Mouse (Mus musculus): ENCODE measurements around the gene Rpl34. TPM values are rescaled to one million over a fixed set of nuclear protein-coding genes. Genes with fewer than 3 reads are reported as not detected.

The Rpl34 gene
- polyA plus RNA-seq, 1 experiment, result 2,231 TPM

DNA sequence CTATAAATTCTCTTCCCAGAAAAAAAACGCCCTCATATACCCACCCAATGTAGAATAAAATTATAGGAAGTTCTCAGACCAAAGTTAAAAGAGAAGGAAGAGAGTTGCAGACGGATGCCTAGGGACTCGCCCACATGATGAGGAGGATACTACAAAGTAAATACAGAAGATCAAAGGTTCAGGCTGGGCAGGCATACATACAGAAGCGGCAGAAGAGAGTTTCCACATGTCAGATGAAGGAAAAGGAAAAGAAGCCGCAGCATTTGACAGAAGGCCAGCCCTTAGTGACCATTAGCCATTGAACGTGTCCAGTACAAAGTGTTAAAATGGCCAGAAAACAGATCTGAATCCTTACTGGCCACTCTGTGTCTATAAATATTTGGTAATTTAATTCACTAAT, 17.3 kb downstream of the Rpl34 start:
- DNase-seq (ENCODE audit: low read depth), result no peak

DNA sequence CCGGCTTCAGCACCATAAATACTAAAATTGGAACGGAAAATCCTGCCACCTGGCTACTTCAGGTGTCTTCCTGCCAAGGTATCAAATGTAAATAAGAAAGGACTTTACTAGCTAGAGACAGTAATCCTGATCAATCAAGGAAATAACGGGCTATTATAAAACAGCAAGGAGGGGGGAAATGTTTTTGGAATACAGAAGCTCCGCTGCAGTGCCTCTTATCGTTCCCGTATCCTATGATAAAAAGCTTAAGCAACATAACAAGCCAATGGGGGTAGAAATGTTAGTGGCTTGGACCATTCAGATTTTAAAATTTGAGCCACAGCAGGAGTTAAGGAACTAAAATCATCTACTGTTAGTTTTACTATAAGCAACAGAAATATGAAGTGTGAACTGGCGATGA, 20.1 kb downstream of the Rpl34 start:
- no peak for DNase-seq (ENCODE audit: low read depth)

DNA sequence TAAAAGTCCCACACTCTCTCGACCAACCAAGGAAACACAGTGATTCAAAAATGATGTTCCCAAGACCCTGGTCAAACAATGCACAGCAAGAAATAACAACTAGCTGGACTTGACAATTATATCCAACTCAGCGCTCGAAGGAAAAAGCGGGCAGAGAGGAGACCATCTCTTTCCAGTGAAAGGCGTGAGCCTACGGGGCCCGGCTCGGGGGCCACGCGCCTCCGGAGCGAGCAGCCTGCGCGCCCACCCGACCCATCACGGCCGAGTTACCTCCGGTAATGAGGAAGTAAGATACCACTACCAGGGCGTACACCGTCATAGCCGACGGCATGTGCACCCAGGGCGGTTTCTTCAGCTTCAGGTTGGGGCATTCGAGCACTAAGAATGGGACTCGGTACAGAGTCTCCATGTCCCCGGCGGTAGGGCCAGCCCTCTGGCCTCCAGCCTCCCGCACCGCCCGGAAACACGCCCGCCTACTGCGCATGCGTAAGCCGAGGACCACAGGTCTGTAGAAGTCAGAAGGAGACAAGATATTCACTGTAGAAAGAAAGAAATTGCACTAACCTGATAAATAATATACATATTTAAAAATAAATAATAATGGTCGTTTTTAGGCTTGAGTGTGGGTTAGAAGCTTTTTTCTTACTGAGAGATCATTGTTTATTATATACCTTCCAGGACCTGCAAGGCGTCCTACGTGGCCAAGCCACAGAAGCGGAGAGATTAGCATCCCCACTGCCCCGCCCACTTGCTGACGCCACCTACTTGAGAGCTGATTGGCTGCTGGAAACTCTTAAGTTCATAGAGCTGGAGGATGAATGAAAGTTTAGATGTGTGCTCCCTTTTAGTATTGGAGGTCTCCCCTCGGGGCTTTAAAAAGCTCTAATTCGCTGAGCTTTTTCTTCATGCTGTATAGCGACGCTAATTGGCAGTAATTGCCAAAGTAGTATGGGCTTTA, 21.0 kb downstream of the Rpl34 start, which contains the start of gene Ostc:
Gene Ostc (minus strand): TSS at position 478 of the 958 bp plus-strand sequence.
- DNase-seq (ENCODE audit: low read depth), result peak; percentile 70

DNA sequence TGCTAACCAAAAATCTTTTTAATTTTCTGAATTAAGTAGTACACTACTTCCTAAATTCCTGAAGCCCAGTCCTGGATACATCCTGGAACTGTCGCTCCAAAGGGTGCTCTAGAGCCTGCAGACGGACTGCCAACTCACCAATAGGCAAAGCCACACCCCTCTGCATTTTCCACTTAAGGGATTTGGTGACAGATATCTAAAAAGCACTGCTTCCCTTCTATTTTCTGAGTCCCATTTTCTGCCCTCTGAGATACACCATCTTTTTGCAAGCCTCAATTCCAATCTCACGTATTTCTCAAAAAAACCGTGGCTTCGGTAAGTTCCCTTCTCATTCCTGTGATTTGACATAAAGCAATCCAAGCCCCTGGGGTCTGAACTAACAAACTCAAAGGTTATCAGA, 21.7 kb downstream of the Rpl34 start:
- no peak for DNase-seq (ENCODE audit: low read depth)

DNA sequence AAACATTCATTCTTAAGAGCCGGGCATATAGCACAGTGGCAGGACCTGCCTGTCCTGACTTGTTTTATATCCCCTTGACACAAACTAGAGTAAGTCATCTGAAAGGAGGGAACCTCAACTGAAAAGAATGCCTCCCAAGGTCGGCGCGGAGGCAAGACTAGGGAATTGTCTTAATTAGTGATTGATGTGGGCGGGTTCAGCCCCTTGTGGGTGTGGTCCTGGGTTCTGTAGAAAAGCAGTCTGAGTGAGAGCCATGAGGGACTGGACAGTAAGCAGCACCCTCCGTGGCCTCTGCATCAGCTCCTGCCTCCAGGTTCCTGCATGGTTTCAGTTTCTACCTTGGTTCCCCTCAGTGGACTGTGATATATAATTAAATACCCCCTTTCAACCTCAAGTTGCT, 27.9 kb downstream of the Rpl34 start:
- no peak for DNase-seq (ENCODE audit: low read depth)

DNA sequence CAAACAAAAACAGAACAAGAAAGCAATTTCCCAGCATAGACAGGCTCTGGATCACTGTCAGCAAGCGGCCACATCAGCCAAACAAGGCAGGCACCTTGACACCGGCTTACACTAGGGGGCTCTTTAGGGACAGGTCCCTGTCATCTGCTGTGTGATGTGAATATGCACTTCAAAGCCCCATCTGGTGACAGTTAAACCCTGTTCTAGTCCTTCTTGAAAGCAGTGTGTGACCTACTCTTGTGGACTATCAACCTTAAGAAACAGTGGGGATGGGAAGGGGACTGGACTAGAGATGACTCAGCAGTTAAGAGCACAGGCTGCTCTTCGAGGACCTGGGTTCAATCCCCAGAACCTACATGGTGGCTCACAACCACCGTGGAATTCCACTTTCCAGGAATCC, 32.6 kb downstream of the Rpl34 start:
- no peak for DNase-seq (ENCODE audit: low read depth)

DNA sequence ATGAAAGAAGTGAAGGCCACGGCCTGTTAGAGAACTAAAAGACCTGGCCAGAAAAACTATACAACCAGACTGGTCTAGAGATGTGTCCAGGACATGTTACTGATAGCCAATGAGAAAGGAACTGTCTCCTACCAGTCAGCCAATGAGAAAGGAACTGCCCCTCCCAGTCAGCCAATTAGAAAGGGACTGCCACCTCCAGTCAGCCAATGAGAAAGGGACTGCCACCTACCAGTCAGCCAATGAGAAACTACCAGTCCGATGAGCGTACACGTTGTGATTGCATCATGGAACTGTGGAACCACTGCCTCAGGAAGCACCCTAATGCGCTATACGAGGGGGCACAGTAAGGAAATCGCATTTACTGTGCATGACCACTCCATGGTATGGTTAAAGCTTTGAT, 35.5 kb downstream of the Rpl34 start:
- no peak for DNase-seq (ENCODE audit: low read depth)

DNA sequence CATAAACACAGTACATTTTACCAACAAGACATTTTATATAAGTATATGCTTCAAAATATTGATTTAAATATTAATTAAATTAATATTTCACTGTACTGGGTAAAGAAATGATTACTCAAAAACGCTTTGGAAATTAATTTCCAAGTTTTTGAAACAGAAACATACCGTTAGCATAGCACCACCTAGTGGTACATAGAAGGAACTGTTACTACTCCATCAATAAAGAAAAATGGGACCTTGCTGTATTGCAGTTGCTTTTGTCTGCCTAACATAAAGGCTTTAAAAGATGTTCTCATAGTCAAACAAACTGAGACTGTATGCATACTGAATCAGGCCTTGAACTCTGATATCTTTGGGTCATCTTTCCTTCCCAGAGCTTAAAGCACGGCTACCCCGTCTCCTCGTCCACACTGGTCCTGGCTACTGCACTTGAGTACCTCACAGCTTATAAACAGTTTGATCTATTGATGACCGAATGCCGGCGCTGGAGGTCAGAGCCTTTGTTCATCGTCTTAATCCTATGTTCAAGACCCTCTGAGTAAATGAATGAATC, 36.1 kb downstream of the Rpl34 start:
- no peak for DNase-seq (ENCODE audit: low read depth)

DNA sequence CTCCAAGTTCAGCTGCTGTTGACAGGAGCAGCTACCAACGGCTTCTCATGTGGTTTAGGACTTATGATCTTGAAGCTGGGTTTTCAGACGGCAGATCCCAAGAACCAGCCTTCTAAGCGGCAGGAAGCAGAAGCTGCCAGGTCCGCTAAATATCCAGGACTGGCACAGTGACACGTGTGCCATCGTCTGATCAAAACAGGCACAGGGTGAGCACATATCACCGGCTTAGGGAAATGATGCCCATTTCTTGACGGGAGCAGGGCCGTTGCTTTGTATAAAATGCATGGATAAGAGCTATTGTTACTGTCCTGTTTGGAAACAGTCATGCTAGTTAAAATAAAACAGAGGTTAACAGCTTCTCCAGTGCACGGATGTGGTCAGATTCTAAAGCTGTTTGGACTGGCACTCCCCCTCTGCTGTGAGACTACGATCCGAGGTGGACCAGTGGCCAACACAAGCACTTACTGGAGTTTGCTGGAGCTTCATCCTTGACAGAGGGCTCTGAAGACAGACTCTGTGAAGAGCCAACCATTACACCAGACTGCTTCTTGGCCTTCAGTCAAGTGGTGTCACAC, 38.5 kb downstream of the Rpl34 start:
- DNase-seq (ENCODE audit: low read depth), result no peak

DNA sequence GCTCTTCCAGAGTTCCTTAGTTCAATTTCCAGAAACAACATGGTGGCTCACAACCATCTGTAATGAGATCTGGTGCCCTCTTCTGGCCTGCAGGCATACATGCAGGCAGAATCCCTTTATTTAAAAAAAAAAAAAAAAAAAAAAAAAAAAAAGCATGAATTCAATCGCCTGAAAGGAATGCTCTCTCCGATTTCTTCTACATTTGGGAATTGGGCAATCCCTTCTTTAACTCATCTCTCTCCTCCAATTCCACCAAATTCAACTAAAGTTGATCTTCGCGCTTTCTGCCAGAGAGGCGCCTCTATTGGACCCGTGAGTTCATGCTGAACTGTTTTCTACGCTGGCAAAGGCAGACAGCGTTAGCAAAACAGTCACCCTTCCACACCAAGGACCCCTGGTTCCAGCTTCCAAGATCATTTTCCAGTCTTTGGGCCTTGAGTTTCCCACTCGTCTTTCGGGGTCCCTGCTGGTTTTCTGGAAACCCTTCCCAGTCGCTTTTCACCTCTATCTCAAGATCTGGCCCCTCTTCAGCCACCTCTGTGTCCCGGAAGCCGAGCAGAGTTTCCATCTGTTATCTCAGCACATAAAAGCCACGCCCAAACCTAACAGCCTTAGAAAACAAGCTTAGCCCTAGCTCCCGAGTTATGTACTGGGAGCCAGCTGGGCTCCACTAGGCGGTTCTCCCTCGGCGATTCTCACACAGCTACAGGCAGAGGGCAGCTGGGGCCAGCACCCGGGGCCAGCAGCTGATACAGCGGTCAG, 39.2 kb downstream of the Rpl34 start:
- DNase-seq (ENCODE audit: low read depth), result no peak

DNA sequence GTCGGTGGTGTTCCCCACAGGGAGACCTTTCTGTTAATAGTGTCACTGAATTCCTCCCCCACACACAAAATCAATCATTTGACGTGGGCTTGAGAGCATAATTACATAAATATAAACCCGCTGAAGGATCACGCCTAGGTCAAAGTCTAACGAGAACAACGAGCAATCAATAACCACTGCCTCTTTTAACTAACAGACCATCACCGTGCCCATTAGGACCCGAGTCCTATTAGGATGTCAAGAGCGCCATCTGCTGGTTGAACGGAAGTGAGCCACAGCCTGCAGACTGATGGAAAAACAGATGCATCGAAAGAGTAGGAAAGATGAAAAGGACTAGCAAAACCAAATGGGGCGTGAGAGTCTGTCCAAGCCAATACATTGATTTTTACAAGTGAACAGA, 40.6 kb downstream of the Rpl34 start:
- no peak for DNase-seq (ENCODE audit: low read depth)

DNA sequence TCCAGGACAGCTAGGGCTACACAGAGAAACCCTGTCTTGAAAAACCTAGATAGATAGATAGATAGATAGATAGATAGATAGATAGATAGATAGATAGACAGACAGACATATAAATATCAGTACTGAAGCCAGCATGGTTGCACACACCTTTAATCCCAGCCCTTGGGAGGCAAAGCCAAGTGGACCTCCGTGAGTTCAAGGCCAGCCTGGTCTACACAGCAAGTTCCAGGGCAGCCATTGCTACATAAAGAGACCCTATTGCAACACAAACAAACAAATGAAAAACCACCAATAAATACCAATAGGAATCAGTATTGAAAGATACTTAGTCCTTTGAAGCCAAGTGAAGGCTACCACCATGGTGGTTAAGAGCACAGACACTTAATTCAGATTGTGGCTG, 43.1 kb downstream of the Rpl34 start:
- DNase-seq (ENCODE audit: low read depth), result no peak

DNA sequence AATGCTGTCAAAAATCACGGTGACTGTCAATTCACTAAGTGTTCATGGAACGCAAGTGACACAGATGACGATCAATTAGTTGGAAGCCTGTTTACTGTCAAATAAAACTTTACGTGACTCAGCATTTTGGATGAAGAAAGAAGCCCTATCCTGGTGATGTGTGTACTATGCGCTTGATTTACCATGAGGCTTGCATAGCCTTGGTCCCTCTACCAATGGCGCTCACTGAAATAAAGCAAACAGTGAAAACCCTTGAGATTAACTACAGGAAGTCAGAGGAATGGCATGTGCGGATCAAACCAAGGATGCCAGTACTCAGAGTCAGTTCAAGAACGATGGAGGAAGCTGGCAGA, 45.2 kb downstream of the Rpl34 start:
- no peak for DNase-seq (ENCODE audit: low read depth)

DNA sequence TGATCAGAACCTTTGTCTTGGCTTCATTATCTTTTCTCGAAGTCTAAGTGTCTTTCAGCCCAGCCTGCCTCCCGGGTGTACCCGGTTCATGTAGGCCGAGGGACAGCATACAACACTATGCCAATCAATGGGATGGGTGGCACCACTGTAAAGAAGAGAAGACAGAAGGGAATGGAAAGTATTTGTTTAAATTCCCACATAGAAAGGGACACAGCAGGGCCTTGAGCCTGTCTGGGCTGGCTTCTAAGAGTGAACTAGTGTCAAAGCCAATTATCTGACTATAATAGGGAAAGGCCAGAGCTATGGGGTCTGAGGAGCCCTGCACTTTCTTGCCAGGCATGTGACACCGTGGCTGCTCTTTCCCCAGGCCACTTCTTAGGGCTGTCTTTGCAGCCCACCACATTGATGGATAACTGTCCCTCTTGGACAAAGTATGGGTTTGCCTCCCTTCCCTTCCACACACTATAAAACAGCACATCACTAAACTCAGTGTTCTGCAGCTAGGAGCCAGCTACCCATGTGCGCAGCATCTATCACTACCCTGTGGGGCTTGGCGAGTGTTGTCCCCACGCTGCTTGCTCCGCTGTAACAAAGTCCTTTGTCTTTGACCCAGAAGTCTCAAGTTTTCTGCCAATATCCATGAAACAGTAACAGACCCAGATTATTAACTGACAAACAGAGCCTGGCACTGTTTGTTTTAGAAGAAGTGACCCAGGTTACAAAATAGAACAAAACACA, 45.8 kb downstream of the Rpl34 start:
- DNase-seq (ENCODE audit: low read depth), result no peak

DNA sequence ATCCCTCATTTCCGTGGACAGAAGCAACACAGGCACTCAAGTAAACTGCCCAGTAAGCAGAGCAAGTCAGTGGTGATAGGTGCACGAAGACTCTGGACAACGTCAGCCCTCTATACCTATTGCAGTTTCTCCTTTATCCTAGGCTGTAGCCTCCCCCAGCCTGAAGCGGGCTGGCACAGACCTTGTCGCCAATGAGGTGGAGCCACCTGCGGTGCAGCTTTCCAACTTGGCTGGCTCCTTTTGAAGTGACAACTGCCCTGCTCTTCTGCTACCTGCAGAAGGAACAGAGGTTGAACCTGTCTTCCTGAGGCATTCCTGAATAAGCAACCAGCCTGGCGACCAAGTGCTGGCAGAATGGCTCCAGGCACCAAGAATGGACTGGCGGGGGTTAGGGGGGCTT, 46.4 kb downstream of the Rpl34 start:
- no peak for DNase-seq (ENCODE audit: low read depth)

DNA sequence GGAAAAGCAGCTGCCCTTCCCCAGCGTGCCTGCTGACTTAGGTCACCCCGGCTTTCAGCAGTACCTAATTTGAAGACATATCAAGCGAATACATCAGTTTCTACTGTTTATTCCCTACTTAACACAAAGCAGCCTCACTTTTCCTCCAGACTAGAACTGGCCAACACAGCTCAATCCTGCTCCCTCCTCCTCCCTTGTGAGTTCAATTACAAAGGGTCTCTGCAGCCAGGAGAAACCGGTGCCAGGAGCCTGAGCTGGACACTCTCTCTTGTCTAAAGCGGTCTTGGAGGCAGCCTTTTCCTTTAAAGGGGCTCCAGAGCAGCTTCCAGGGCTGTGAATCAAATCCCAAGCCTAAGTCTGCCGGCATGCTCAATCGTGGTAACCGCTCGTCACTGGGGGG, 48.0 kb downstream of the Rpl34 start:
- no peak for DNase-seq (ENCODE audit: low read depth)

DNA sequence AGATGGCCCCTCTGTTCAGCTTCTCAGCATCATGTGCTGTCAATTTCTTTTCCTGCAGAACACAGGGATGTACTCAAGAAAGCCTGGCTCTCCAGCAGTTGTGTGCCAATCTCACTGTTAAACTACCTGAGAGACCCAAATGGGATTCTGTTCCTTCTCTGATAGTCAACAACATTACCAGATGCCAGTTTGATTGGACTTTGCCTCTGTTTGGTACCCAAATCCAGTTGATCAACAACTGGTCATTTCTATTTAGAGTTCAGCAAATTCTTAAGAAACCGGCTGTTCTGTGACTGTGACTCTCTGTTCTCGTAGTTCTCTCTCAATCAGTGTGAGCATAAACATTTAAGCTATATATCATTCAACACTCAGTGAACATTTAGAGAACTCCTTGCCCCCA, 49.0 kb downstream of the Rpl34 start:
- DNase-seq (ENCODE audit: low read depth), result no peak

DNA sequence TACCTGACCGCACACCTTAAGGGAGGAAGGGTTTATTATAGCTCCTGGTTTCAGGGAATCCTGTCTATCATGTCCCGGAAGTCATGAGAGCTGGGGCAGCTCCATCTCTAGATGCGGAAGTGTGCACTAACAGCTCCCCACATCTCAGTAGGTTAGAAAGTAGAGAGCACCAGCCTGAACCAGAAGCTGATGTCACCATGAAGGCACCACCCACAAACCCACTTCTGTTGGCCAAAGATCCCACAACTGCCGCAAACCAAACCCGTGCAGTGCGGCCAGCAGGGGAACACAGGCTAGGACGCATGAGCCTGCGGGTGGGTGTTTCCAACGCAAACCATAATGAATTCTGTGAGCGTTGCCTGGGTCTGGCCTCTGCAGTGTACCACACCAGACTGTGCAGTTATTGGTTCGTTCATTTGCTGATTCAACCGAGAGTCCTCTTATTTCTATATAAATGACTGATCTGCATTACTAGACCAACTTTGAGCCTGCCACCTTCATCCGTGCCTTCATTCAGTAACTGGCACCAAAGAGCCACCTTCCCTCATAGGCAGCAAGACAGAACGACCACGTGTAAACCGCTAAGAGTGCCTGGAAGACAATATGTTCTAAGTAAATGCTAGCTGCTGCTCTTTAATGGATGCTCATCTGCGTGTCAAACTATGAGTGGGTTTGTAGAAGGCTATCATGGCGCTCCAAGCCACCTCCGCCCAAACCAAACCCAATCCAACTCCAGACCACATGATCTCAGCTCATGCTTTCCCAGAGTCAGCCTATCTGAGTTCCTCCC, 52.3 kb downstream of the Rpl34 start:
- no peak for DNase-seq (ENCODE audit: low read depth)
